Mouse (Mus musculus) CH12.LX (cell line): Measurements from ENCODE around the gene Strn.
A peak's percentile ranks its signal among the peaks of the same experiment; 100 is the strongest.

Source experiments
- CTCF ChIP-seq, 2 experiments: IDR thresholded peaks in 1 of 2; conservative IDR thresholded peaks in 1 of 2; 2 replicates each; pipeline ENCODE4 v1.5.1; 2011 to 2012; ENCODE audit warnings: low read depth in 2 of 2, low read length in 2 of 2, improper control_type of control experiment in 1 of 2, inconsistent platforms in 1 of 2, mild to moderate bottlenecking in 1 of 2, moderate library complexity in 1 of 2
- EP300 ChIP-seq: IDR thresholded peaks from 2 replicates; pipeline ENCODE4 v1.6.1; 2011; ENCODE audit warnings: low read length, improper control_type of control experiment
- ETS1 ChIP-seq: conservative IDR thresholded peaks from 2 replicates; pipeline ENCODE4 v1.6.1; 2012; ENCODE audit warnings: low read depth, mild to moderate bottlenecking, inconsistent platforms, low read length, improper control_type of control experiment, moderate library complexity
- MAX ChIP-seq: IDR thresholded peaks from 2 replicates; pipeline ENCODE4 v1.6.1; 2011; ENCODE audit warnings: low read length, improper control_type of control experiment
- MAZ ChIP-seq: IDR thresholded peaks from 2 replicates; pipeline ENCODE4 v1.6.1; 2012; ENCODE audit warnings: low read depth, mild to moderate bottlenecking, inconsistent platforms, low read length, improper control_type of control experiment, moderate library complexity
- NELFE ChIP-seq: IDR thresholded peaks from 2 replicates; pipeline ENCODE4 v1.6.1; 2011; ENCODE audit warnings: low read depth, low read length, improper control_type of control experiment
- POLR2A ChIP-seq: IDR thresholded peaks from 2 replicates; pipeline ENCODE4 v1.6.1; 2011; ENCODE audit warnings: low read depth, mild to moderate bottlenecking, improper control_type of control experiment, low read length
- RCOR1 ChIP-seq: conservative IDR thresholded peaks from 2 replicates; pipeline ENCODE4 v1.6.1; 2012; ENCODE audit warnings: low read depth, mild to moderate bottlenecking, inconsistent platforms, low read length, improper control_type of control experiment
- TCF12 ChIP-seq: IDR thresholded peaks from 2 replicates; pipeline ENCODE4 v1.6.1; 2014; ENCODE audit warnings: low read depth, mild to moderate bottlenecking, inconsistent platforms, low read length, improper control_type of control experiment
- UBTF ChIP-seq: IDR thresholded peaks from 2 replicates; pipeline ENCODE4 v1.6.1; 2012; ENCODE audit warnings: low read depth, mild to moderate bottlenecking, inconsistent platforms, low read length, improper control_type of control experiment, moderate library complexity
- USF1 ChIP-seq: IDR thresholded peaks from 2 replicates; pipeline ENCODE4 v1.6.1; 2014; ENCODE audit warnings: low read depth, mild to moderate bottlenecking, inconsistent platforms, low read length, improper control_type of control experiment
- ZNF384 ChIP-seq: IDR thresholded peaks from 2 replicates; pipeline ENCODE4 v1.6.1; 2012; ENCODE audit warnings: low read depth, low read length, improper control_type of control experiment, inconsistent platforms

GRCm38 (mm10) chr17:78603872-78604271 is 133.1 kb downstream of the Strn start:
- TF ChIP-seq POLR2A (no peak), CTCF (conservative IDR thresholded peaks at IDR 0.05 in 1 of 2, IDR thresholded peaks at IDR 0.05 in 1 of 2; ENCODE audit: low read depth in 2 of 2, low read length in 2 of 2) (peak; percentile 83 to 90), NELFE (no peak), RCOR1 (no peak), EP300 (no peak), MAZ (no peak), USF1 (no peak), MAX (no peak), ETS1 (no peak), TCF12 (no peak), ZNF384 (no peak), UBTF (no peak)
